Mouse (Mus musculus) lung, embryonic 14.5 days (tissue): ENCODE data around the gene Serinc2. TPM values are rescaled to one million over a fixed set of nuclear protein-coding genes. Genes with fewer than 3 reads are reported as not detected.

Experiments used
- ATAC-seq: fragments of 200-750 bp; cut with Nextera tagmentation; 2 replicates; pipeline ENCODE4 v1.8.0; 2017; ENCODE audit warnings: mild to moderate bottlenecking, moderate TSS enrichment, moderate library complexity; ENCODE audit not compliant: insufficient read depth
- DNase-seq: peaks from one replicate; pipeline ENCODE4 v3.0.0-alpha.2; 2015
- H3K27ac ChIP-seq: fragments of 300-500 bp; sonication (generic); 2 replicates; pipeline ENCODE4 v1.5.1; 2014; ENCODE audit warnings: low read depth, mild to moderate bottlenecking, moderate library complexity
- H3K27me3 ChIP-seq: fragments of 300-500 bp; sonication (generic); 2 replicates; pipeline ENCODE4 v1.6.1; 2014; ENCODE audit warnings: low read length, control low read depth; ENCODE audit not compliant: insufficient read depth
- H3K36me3 ChIP-seq: fragments of 300-500 bp; sonication (generic); 2 replicates; pipeline ENCODE4 v1.6.1; 2014; ENCODE audit warnings: control low read depth; ENCODE audit not compliant: insufficient read depth
- H3K4me1 ChIP-seq: fragments of 300-500 bp; sonication (generic); 2 replicates; pipeline ENCODE4 v1.6.1; 2014; ENCODE audit warnings: antibody characterized with exemption, control low read depth; ENCODE audit not compliant: insufficient read depth
- H3K4me2 ChIP-seq: fragments of 300-500 bp; sonication (generic); 2 replicates; pipeline ENCODE4 v1.6.1; 2014; ENCODE audit warnings: mild to moderate bottlenecking
- H3K4me3 ChIP-seq: fragments of 300-500 bp; sonication (generic); 2 replicates; pipeline ENCODE4 v1.5.1; 2014; ENCODE audit warnings: low read depth, low read length
- H3K9ac ChIP-seq: fragments of 300-500 bp; sonication (generic); 2 replicates; pipeline ENCODE4 v1.6.1; 2014
- H3K9me3 ChIP-seq: fragments of 300-500 bp; sonication (generic); 2 replicates; pipeline ENCODE4 v1.6.1; 2016; ENCODE audit warnings: low read depth, low read length, control low read depth
- CTCF ChIP-seq: IDR thresholded peaks from 2 replicates; pipeline ENCODE4 v1.5.1; 2016; ENCODE audit warnings: antibody characterized with exemption, low read depth
- WGBS: fragments of 180-500 bp; shearing (Covaris S2); extraction: QIAGEN DNeasy Blood & Tissue Kit; methylation state at CpG from one replicate; pipeline ENCODE4 v1.1.7; 2014; 5-methylcytosine and 5-hydroxymethylcytosine counted together
- polyA plus RNA-seq: library from polyadenylated mRNA; unstranded; fragments of >200 nt; fragmentation: Nextera tagmentation; extraction: Ambion mirVana; gene quantifications from 2 replicates; pipeline ENCODE4 v1.2.1, GENCODE M21; 2014

Gene Serinc2
- polyA plus RNA-seq, 1 experiment from 2014 or later = 22.2 TPM

DNA sequence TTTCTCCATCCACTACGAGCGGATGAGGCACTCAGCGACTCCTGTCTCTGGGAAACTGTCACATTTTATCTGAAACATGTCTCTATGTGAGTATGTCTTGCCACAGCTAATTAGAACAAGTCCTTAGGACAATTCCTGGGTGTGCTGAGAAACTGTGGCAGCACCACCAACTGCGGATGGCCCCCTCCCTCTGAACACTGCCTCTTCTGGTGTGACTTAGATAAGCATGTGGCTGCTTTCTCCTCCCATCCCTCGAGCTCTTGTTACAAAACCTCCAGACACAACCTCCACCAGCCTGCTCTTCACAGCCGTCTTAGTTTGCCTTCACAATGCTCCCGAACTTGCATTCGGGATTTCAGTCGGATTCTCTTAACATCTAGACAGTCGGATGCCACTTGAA lies 65.1 kb downstream of the Serinc2 start:
- Histone ChIP-seq H3K9me3 (no peaks in the 10 kb centered on the region), H3K36me3 (no peaks in the 10 kb centered on the region), H3K27ac (no peak overlapping the region), H3K27me3 (no peaks in the 10 kb centered on the region), H3K4me3 (no peak overlapping the region), H3K4me2 (no peak overlapping the region), H3K4me1 (no peaks in the 10 kb centered on the region), H3K9ac (no peak overlapping the region)
- TF ChIP-seq CTCF = no peak
- no peak for ATAC-seq
- no peak for DNase-seq
- WGBS = 54% methylated on average over 10 of the region's 10 CpGs

- H3K4me3 ChIP-seq = no peak overlapping the region
- H3K4me2 ChIP-seq = no peak overlapping the region
- whole genome bisulfite sequencing = 67% methylated on average over 4 of the region's 4 CpGs
- H3K4me1 ChIP-seq = no peaks in the 10 kb centered on the region
- no peak overlapping the region for H3K27ac ChIP-seq
- H3K36me3 ChIP-seq = no peaks in the 10 kb centered on the region
- TF ChIP-seq CTCF = no peak
- DNase-seq (no peak), ATAC-seq (no peak)
- no peak overlapping the region for H3K9ac ChIP-seq
- no peaks in the 10 kb centered on the region for H3K9me3 ChIP-seq
- H3K27me3 ChIP-seq = no peaks in the 10 kb centered on the region
Measured at GRCm38 (mm10) chr4:130213197-130213596, 65.8 kb downstream of the Serinc2 start.

- no peak overlapping the region for H3K4me3 ChIP-seq
- no peaks in the 10 kb centered on the region for H3K4me1 ChIP-seq
- no peaks in the 10 kb centered on the region for H3K27me3 ChIP-seq
- DNase-seq (no peak), ATAC-seq (no peak)
- H3K4me2 ChIP-seq = no peak overlapping the region
- H3K36me3 ChIP-seq = no peaks in the 10 kb centered on the region
- no peak overlapping the region for H3K9ac ChIP-seq
- H3K27ac ChIP-seq = no peak overlapping the region
- H3K9me3 ChIP-seq = no peaks in the 10 kb centered on the region
- 66% methylated on average over 7 of the region's 7 CpGs for WGBS
- no peak for TF ChIP-seq CTCF
Measured at GRCm38 (mm10) chr4:130212421-130212820, 66.6 kb downstream of the Serinc2 start.

DNA sequence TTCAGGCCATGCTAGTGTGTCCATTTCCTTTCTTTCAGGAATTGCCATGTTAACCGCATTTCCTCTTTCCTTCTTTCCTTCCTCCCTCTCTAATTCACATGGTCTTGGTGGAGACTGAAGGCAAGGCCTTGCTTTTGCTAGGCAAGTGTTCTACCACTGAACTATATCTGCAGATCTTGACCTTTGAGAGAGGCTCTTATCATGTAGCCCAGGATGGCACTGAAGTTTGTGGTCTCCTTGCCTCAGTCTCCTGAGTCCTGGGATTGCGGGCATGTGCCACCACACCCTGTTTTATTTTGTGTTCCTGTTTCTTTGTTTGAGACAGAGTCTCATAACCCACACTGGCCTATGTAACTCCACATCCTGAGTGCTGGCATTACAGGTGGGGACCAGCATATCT lies 67.1 kb downstream of the Serinc2 start:
- TF ChIP-seq CTCF = no peak
- no peak overlapping the region for H3K4me2 ChIP-seq
- H3K4me1 ChIP-seq = no peaks in the 10 kb centered on the region
- no peaks in the 10 kb centered on the region for H3K9me3 ChIP-seq
- H3K4me3 ChIP-seq = no peak overlapping the region
- no peaks in the 10 kb centered on the region for H3K27me3 ChIP-seq
- no peak for DNase-seq
- no peaks in the 10 kb centered on the region for H3K36me3 ChIP-seq
- 86% methylated on average over 2 of the region's 2 CpGs for WGBS
- no peak overlapping the region for H3K9ac ChIP-seq
- H3K27ac ChIP-seq = no peak overlapping the region
- ATAC-seq = no peak

Other genes with a start within 250 kb of the Serinc2 start
- gene Col16a1, start 231.4 kb downstream of the Serinc2 start, polyA plus RNA-seq = 55.7 and 59.5 TPM in 2 replicates
- gene Pef1, start 176.6 kb downstream of the Serinc2 start, polyA plus RNA-seq = 68.9 and 69.4 TPM in 2 replicates
- 0.14 and 0.39 TPM in 2 replicates for gene Hcrtr1, start 139.8 kb downstream of the Serinc2 start, polyA plus RNA-seq
- gene Tinagl1, start 104.1 kb downstream of the Serinc2 start, polyA plus RNA-seq = 29.6 and 30.3 TPM in 2 replicates
- not detected in 2 replicates for gene Gm853, start 56.8 kb downstream of the Serinc2 start, polyA plus RNA-seq
- 4.7 and 28.1 TPM in 2 replicates for gene Fabp3, start 29.4 kb upstream of the Serinc2 start, polyA plus RNA-seq
- gene Gm10570, start 29.5 kb upstream of the Serinc2 start, polyA plus RNA-seq = not detected in 2 replicates
- gene Zcchc17, start 80.7 kb upstream of the Serinc2 start, polyA plus RNA-seq = 70.6 and 76.8 TPM in 2 replicates
- gene Snrnp40, start 80.9 kb upstream of the Serinc2 start, polyA plus RNA-seq = 186 and 199 TPM in 2 replicates